Mouse (Mus musculus): ENCODE measurements around the gene Limd1.

The Limd1 gene

DNA sequence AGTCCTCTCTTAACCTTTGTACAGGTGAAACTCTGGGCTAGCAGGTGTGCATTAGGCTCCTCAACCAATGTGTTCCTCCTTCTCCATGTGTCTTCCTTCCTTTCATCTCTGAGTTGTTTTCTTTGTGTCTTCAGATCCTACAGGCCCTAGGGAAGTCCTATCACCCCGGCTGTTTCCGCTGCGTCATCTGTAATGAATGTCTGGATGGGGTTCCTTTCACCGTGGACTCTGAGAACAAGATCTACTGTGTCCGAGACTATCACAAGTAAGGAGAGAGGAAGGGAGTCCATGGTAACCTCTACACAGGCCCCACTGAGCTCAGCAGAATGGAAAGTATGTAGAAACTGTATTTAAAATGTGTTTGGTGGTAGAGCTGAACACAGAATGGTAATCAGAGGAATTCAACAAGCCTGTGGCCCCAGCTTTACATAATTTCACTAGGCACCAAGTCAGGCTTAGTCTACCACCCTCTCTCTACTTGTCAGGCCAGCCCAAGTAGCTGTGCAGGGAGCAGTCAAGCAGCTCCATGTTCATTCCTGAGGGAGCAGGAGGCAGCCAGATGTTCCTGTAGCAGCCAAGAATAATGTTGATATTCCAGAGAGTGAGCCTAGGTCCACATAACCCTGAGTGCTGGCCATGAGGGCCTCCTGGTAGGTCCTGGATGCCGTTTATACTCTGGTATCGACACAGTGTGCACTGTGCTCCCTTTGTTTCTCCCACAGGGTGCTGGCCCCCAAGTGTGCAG is 38.3 kb downstream of the Limd1 start:
- no peak for DNase-seq (ENCODE audit: low spot score)

DNA sequence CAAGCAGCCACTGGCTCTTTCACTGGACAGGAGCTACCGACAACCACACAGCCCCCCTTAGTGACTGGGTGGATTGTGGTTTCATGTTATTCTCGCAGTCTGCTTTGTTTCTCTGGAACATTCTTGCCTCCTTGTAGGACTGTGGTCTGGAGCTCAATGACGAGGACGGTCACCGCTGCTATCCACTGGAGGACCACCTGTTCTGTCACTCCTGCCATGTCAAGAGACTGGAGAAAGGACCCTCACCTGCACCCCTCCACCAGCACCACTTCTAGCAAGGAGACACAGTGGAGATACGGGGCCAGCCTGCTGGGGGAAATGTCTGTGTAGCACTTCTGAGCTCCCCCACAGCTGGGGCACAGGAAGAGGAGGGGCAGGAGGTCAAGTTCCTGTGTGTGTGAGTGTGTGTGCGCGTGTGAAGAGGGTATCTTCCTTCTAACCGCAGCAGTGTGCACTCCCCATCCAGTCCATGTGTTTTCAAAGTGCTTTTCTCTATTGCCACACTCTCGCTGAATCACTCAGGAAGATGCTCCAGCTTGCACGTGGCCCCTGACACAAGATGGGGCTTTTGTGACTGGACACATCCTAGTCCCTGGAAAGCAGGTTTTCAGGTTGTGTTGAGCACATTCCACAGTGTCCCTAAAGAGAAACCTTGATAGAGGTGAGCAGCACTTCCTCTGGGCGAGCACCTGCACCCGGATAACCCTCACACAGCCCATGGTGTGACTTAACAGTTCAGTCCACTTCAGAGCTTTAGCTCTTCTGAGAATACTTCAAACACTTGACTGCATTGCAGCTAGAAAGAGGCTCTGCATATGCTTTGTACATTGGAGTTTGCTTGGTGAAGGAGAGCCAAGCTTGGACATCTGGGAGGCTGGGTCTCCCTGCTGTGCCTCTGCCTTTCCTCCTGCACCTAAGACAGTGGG is 40.7 kb downstream of the Limd1 start:
- no peak for DNase-seq (ENCODE audit: low spot score)

DNA sequence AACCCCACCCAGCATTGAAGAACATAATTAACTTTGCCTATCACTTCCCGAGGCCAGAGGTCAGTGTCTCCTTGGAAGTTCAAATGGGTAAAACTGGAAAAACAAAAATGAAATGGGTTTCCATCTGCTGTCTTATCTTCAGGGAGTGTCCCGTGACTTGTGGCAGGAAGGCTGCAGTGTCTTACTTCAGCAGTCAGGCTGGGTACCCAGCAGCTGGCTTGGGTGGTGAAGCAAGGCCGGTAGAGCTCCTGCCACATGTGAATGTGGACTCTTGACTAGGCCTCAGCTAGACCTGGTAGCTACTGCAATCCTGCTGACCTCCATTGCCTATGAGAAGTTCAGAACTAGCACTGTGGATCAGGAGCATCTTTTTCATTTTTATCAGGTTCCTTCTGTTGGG is 42.2 kb downstream of the Limd1 start:
- DNase-seq (ENCODE audit: low spot score): no peak

DNA sequence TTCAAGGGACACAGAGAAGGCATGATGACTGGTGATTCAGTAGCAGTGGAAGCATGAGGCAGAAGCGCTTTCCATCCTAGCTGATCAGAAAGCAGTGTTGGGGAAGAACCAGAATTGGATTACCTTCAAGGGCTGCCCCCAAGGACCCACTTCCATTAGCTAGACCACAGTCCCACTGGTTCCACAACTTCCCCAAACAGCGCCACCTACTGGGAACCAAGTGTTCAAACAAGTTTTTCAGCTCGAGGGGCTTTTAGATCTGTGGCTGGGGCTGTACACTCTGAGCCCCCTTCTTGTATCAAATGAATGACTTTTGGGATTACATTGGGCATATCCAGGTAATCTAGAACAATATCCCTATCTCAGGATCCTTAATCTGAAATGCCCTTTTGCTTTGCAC is 45.2 kb downstream of the Limd1 start:
- DNase-seq (ENCODE audit: low spot score): peak; percentile 41

DNA sequence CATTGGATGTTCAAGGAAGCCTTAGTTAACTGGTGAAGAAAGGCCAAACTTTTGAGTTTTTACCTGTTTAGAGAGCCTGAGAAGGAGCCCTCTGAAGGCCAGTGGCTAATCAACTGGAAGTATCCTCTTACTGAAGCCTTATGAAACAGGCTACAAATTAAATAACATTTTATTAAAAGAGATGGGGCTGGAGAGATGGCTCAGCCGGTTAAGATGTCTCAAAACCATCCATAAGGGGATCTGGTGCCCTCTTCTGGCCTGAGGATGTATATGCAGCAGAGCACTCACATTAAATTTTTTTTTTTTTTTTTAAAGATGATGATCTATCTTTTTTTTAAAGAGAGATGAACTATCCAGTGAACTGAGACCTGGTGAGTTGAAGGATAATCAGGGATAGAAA is 46.6 kb downstream of the Limd1 start:
- DNase-seq (ENCODE audit: low spot score): peak; percentile 54

DNA sequence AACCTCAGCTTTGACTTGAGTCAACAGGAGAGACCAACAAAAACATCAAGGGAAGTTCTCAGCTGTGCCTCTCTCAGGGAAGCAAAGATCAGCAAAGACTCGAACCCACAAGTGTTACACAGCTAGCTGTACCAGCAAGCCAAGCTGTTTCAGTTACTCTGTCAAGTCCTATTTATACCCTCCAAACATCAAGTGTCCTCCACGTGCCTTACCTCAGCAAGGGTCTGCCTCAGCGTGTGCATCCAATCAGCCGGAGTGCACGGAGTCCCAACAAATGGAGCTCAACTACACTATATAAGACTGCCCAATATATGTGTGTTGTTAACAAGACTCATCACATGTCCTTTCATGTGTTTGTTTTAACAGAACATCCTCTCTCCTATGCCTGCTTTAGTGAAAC is 48.0 kb downstream of the Limd1 start:
- DNase-seq (ENCODE audit: low spot score): no peak

DNA sequence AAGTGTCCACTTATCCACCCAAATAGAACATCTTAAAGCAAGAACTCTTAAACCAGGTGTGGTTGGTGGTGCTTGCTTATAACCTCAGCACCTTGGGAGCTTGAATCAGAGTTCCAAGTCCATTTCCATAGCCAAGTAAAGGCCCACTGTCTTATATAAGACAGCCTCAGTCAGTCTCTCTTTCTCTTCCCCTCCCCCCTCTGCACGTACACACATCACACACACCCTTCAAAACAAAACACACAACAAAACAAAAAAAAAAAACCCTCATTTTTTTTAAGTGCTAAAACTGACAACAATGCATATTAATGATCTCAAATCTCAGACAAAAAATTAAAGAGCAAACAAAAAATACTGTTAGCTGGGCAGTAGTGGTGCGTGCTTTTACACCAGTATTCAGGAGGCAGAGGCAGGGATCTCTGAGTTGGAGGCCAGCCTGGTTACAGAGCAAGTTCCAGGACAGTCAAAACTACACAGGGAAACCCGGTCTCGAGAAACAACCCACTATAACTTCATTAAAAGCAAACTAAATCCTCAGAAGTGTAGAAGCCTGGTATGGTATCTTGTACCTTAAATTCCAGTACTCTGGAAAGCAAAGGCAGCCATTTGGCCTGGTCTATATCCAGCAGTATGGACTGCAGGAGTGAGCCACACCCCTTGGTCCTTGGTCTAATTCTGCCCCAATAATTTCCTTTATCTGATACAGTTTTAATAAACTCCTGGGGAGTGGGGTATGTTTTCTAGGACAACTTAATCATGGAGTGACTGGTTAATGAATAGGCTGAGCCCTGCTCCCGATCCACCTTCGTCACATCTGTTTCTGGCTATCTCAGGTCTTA is 49.8 kb downstream of the Limd1 start:
- no peak for DNase-seq (ENCODE audit: low spot score)

DNA sequence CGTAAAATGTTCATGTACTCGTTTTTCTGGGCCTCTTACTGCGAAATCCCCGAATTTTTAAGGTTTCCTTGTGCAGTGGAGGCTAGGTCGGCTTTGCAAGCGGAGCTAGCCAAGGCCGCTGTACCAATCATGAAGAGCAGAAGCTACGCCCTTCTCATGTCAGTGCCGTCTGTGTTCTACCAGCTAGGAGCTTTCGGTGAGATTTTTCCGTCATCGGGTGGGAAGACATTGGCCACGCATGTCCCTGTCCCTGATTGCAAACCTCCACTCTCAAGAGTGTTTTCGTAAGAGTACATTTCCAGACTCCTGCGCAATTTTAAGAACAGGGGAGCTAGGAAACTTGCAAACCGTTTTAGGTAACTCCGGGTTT is 50.4 kb downstream of the Limd1 start:
- DNase-seq (ENCODE audit: low spot score): peak; percentile 28

DNA sequence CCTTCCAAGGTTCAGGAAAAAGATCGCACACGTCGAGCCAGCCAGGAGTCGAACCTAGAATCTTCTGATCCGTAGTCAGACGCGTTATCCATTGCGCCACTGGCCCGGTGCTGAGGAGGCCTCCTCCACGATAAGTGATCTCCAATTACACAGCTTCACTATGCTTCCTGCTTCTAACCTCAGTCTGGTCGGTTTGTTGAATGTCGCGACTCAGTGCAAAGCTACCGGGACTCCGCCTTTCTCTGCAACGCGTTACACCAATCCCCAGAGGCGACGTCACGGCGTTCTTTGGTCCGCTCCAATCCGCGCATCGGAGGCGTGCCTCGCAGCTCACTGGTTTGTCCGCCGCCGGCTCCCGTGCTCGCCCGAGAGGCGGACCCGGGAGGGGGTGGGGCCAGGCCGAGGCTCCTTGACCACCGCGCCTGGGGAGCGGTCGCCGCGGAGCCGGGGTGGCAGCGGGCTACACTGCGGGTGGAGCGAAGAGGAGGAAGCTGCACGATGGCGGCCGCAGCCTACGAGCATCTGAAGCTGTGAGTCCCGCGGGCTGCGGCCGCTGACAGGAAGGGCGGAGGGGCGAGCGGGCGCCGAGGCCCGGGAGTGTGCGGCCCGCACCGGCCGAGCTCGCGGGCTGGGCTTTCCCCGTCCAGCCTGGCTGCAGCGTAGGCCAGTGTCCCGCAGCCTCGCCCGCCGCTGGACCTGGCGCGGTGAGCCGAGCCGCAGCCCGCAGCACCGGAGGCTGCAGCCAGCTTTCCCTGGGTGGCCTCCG is 51.1 kb downstream of the Limd1 start, which contains the start of gene Sacm1l:
TSS of gene Sacm1l (plus strand) at position 368 of the 766 bp plus-strand sequence.
- peak; percentile 97 for DNase-seq (ENCODE audit: low spot score)

DNA sequence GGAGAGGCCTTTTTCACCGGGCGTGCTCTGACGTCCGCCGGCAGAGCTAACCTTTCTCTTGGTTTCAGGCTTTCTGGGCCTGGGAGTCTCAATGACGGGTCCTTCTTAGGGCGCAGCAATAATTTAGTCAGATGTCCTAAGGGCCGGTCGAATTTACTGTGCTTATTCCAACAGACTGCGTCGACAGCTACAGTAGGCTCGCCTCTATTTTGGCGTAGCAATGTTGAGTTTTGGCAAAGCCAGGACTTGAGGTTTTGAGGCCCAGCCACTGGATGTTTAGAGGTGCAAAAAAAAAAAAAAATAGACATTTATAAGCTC is 51.6 kb downstream of the Limd1 start:
- DNase-seq (ENCODE audit: low spot score): no peak

DNA sequence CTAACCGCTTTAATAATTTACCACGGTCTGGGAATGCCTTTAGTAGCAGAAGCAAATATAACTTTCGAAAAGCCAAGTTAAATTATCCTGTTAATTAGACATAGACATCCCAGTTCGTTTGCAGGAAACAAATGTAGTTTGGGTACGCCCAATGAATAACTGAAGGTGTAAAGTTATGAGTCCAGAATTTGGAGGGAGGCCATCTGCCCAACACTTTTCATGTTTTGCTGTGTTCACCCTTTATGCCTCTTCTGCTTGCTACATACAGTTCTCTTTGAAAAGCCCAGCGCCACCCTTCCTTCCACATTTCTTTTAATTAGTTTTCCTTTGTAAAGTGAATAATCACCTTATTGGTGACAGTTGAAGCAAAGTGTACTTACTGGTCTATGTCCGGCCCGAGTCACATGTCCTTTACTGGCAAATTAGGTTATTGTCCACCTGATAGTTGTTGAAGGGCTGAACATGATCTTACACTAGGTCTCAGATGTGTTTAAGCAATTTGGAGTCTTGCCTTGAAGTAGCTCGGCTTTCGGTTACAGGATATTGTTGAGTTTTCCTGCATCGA is 52.1 kb downstream of the Limd1 start:
- DNase-seq (ENCODE audit: low spot score): no peak

DNA sequence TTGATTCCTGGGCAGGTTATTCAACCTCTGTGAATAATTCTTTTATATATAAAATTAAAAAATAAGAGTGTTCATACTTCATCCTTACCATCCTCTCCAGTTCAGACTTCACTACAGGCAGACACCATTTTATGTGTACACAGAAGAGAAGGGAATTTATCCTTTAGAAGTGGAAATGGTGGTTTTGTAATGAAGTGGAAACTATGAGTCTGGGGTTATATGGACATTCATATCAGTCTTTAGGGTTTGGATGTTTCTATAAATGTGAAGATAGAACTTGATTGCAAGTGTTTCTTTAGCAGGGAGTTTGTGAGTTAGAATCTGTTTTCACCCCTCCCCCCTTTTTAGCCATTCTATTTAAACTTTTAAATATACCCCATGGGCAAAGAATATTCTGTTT is 52.7 kb downstream of the Limd1 start:
- DNase-seq (ENCODE audit: low spot score): no peak

DNA sequence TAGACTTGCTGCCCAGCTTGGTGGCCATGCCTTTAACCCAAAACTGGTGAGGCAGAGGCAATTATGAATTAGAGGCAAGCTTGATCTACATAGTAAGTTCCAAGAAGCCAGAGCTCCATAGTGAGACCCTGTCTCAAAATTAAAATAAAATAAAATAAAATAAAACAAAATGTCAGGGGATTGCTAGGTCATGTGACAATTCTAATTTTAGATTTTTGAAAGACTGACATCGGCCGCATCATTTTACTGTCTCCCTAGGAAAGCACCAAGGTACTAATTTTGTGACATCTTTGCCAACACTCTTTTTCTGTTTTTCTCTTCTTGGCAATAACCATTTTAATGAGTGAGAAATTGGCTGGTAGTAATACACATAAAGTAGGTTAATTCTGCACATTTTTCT is 58.1 kb downstream of the Limd1 start:
- no peak for DNase-seq (ENCODE audit: low spot score)

DNA sequence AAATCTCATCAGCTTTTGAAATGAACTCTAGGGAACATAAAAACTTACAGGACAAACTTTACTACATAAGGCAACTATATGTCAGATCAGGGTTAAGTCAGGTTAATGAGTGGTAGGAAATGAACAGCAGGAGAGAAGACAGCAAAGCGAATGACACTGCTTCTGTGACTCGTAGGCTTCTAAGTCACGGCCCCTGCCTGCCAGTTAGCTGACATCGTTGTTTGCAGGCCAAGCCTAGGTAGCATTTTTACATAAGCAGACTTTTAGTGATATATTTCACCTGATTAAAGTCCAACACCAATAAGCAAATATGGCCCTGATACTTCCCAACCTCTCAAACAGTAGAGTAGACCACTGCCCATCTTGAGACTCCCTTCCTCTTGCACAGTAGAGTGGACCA is 59.7 kb downstream of the Limd1 start:
- no peak for DNase-seq (ENCODE audit: low spot score)

DNA sequence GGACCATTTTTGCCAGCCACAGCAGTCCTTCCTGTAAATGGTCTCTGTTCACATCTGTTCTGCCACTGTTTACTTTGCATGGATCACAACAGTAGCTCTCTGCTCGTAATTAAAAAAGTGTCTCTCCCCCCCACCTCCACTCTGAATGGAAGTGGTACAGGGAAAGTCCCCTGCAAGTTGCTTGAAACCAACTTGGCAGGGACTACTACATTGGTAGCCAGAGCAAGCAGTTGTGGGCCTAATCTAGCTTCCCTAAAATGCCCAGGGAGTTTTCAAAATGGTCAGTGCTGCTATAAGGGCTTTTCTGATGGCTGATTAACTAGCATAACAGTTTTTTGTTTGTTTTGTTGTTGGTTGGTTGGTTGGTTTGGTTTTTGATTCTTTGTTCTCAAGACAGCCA is 60.6 kb downstream of the Limd1 start:
- DNase-seq (ENCODE audit: low spot score): no peak

DNA sequence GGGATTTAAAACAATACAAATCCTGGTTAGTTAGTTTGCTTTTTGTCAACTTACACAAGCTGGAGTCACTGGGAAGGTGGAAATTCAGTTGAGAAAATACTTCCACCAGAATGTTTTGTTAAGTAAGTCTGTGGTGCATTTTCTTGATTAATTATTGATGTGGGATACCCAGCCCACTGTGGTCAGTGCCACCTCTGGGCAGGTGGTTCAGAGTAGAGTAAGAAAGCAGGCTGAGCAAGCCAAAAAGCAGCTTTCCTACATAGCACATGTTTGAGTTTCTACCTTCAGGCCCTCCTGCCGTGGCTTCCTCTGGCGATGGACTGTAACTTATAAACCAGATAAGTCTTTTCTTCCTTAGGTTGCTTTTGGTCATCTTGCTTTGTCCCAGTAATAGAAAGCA is 61.3 kb downstream of the Limd1 start:
- no peak for DNase-seq (ENCODE audit: low spot score)

DNA sequence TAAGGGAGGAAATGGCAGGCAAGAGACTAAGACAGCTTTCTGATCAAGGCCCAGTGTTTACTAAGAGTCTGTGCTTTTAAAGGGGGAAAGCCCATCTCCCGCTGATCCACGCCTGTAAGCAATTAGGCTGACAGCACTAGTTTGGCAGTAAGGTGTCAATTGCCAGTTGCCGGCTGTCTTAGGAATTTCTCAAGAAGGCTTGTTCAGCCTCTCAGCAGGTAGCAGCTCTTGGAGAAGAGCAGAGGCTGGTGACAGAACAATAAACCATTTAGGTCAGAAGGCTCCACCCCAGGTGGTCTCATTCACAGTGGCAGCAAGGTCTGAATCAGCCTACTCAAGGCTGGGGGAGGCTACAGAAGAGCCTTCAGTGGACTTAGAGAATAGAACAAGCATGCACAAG is 76.1 kb downstream of the Limd1 start:
- DNase-seq (ENCODE audit: low spot score): no peak
